Mouse (Mus musculus): ENCODE results near the gene Mcts2. TPM values are rescaled to one million over a fixed set of nuclear protein-coding genes. Genes with fewer than 3 reads are reported as not detected.

The Mcts2 gene
- polyA plus RNA-seq, 1 experiment: 4.4 TPM

GRCm38 (mm10) chr2:152696016-152696415, 9.2 kb downstream of the Mcts2 start:
- 86% methylated on average over 10 of the region's 10 CpGs for WGBS
- no peaks in the 10 kb centered on the region for H3K27me3 ChIP-seq (ENCODE audit: control insufficient read depth, insufficient read depth, low read length)
- no peak for TF ChIP-seq CTCF (IDR thresholded peaks at IDR 0.05; ENCODE audit: borderline replicate concordance, control insufficient read depth, extremely low read depth, insufficient read depth, low read length, poor library complexity)
- peaks cover 66% of the 10 kb centered on the region for H3K36me3 ChIP-seq (ENCODE audit: control insufficient read depth, insufficient read depth, low read length)
- H3K27ac ChIP-seq (ENCODE audit: control insufficient read depth, insufficient read depth, low read length): no peak overlapping the region
- no peak for DNase-seq
- no peak overlapping the region for H3K4me3 ChIP-seq (ENCODE audit: control insufficient read depth, insufficient read depth, low read length)
- 0 out of 2 replicates have a peak, but pooled peaks cover 2% of the 10 kb centered on the region for H3K4me1 ChIP-seq (replicated peaks; ENCODE audit: control insufficient read depth, insufficient read depth, low read length)

DNA sequence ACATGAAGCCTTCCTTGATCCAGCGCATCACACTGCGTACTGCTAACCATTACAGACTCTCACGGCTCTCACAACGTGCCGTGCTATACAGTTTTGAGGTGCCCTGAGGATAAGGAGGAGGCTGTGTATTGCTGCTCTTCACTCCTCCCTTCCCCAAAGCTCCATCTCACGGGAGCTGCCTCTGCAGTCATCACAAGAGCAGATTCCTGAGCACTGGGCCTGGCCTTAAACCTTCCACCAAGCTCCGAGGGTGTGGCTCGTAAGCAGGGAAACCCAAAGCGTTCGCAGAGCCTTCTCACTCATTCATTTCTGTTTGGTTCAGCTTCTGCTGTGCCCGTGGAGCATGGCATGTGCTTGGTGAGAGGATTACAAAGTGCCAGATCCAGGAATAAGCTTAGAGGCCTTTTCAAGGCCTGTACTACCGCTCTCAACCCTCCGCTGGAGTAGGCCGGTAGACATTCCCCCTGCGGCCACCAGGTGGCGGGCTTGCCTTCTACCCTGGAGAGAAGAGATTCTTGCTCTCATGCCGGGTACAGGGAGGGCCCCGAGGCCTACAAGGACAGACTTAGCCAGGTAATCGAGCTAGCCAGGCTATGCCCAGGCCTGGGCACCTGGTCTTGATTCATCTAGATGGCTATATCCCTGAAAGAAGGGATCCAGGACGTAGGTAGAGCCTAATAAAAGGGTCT, 9.8 kb downstream of the Mcts2 start:
- Histone ChIP-seq H3K36me3 (ENCODE audit: control insufficient read depth, insufficient read depth, low read length) (peaks cover 72% of the 10 kb centered on the region), H3K27me3 (ENCODE audit: control insufficient read depth, insufficient read depth, low read length) (no peaks in the 10 kb centered on the region), H3K4me3 (ENCODE audit: control insufficient read depth, insufficient read depth, low read length) (no peak overlapping the region), H3K27ac (ENCODE audit: control insufficient read depth, insufficient read depth, low read length) (no peak overlapping the region; the same call in 1 of the 2 replicates), H3K4me1 (replicated peaks; ENCODE audit: control insufficient read depth, insufficient read depth, low read length) (0 out of 2 replicates have a peak, but pooled peaks cover 2% of the 10 kb centered on the region)
- peak; percentile 96 for TF ChIP-seq CTCF (IDR thresholded peaks at IDR 0.05; ENCODE audit: borderline replicate concordance, control insufficient read depth, extremely low read depth, insufficient read depth, low read length, poor library complexity)
- no peak for TF ChIP-seq POLR2A (IDR thresholded peaks at IDR 0.05; ENCODE audit: control insufficient read depth, extremely low read depth, insufficient read depth, low read length, poor library complexity)
- DNase-seq: peak; percentile 92
- 57% methylated on average over 20 of the region's 20 CpGs for WGBS

- 95% methylated on average over 10 of the region's 10 CpGs for WGBS
- Histone ChIP-seq H3K27me3 (ENCODE audit: control insufficient read depth, insufficient read depth, low read length) (no peaks in the 10 kb centered on the region), H3K4me3 (ENCODE audit: control insufficient read depth, insufficient read depth, low read length) (no peak overlapping the region), H3K27ac (ENCODE audit: control insufficient read depth, insufficient read depth, low read length) (no peak overlapping the region), H3K4me1 (replicated peaks; ENCODE audit: control insufficient read depth, insufficient read depth, low read length) (no peaks in the 10 kb centered on the region), H3K36me3 (ENCODE audit: control insufficient read depth, insufficient read depth, low read length) (peaks cover 89% of the 10 kb centered on the region)
- TF ChIP-seq CTCF (IDR thresholded peaks at IDR 0.05; ENCODE audit: borderline replicate concordance, control insufficient read depth, extremely low read depth, insufficient read depth, low read length, poor library complexity): no peak
- TF ChIP-seq POLR2A (IDR thresholded peaks at IDR 0.05; ENCODE audit: control insufficient read depth, extremely low read depth, insufficient read depth, low read length, poor library complexity): no peak
- DNase-seq: no peak
Measured at GRCm38 (mm10) chr2:152700138-152700537, 13.3 kb downstream of the Mcts2 start.

DNA sequence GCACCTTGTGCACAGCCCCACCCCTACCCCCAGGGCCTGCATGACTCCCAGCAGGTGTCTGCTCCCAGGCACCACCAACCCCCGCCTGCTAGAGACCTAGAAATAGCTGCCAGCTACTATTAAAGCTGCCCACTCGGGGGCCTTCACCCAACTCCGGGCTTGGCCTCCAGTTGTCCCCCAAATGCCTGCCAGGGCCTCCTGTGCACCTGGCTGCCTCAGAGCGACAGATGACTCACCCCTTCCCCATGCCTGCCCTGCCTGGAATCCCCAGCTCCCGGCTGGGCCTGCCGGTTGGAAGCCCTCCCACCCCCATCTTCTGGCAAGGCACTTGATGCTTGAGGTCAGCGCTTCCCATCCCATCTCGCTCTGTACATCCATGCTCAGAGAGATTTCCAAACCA, 13.9 kb downstream of the Mcts2 start:
- no peak for DNase-seq
- H3K4me1 ChIP-seq (replicated peaks; ENCODE audit: control insufficient read depth, insufficient read depth, low read length): no peaks in the 10 kb centered on the region
- H3K4me3 ChIP-seq (ENCODE audit: control insufficient read depth, insufficient read depth, low read length): no peak overlapping the region
- H3K27me3 ChIP-seq (ENCODE audit: control insufficient read depth, insufficient read depth, low read length): no peaks in the 10 kb centered on the region
- peaks cover 89% of the 10 kb centered on the region for H3K36me3 ChIP-seq (ENCODE audit: control insufficient read depth, insufficient read depth, low read length)
- TF ChIP-seq CTCF (IDR thresholded peaks at IDR 0.05; ENCODE audit: borderline replicate concordance, control insufficient read depth, extremely low read depth, insufficient read depth, low read length, poor library complexity) (no peak), POLR2A (IDR thresholded peaks at IDR 0.05; ENCODE audit: control insufficient read depth, extremely low read depth, insufficient read depth, low read length, poor library complexity) (no peak)
- no peak overlapping the region for H3K27ac ChIP-seq (ENCODE audit: control insufficient read depth, insufficient read depth, low read length)
- 95% methylated on average over 8 of the region's 8 CpGs for WGBS

GRCm38 (mm10) chr2:152703596-152704255, 16.9 kb downstream of the Mcts2 start:
- no peak overlapping the region for H3K27ac ChIP-seq (ENCODE audit: control insufficient read depth, insufficient read depth, low read length)
- no peaks in the 10 kb centered on the region for H3K4me1 ChIP-seq (replicated peaks; ENCODE audit: control insufficient read depth, insufficient read depth, low read length)
- 95% methylated on average over 21 of the region's 21 CpGs for WGBS
- no peak for TF ChIP-seq POLR2A (IDR thresholded peaks at IDR 0.05; ENCODE audit: control insufficient read depth, extremely low read depth, insufficient read depth, low read length, poor library complexity)
- TF ChIP-seq CTCF (IDR thresholded peaks at IDR 0.05; ENCODE audit: borderline replicate concordance, control insufficient read depth, extremely low read depth, insufficient read depth, low read length, poor library complexity): no peak
- no peaks in the 10 kb centered on the region for H3K27me3 ChIP-seq (ENCODE audit: control insufficient read depth, insufficient read depth, low read length)
- H3K36me3 ChIP-seq (ENCODE audit: control insufficient read depth, insufficient read depth, low read length): peaks cover 95% of the 10 kb centered on the region
- H3K4me3 ChIP-seq (ENCODE audit: control insufficient read depth, insufficient read depth, low read length): no peak overlapping the region
- no peak for DNase-seq

DNA sequence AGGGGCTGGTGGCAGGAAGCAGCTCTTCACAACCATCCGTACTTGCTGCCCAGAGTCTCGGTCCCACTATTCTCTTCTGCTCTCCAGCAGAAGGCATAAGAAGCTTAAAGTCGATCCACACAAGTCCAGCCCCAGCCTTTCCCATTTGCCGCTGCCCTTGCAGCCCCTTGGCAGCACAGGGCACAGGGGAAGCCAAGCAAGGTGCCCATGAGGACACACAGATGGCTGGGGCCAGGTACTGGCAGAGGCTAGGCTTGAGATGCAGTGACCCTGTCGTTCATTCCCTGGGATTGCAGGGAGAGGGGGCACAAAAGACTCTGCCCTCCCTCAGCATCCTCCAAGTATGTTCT, 17.4 kb downstream of the Mcts2 start:
- Histone ChIP-seq H3K27me3 (ENCODE audit: control insufficient read depth, insufficient read depth, low read length) (no peaks in the 10 kb centered on the region), H3K36me3 (ENCODE audit: control insufficient read depth, insufficient read depth, low read length) (peaks cover 90% of the 10 kb centered on the region), H3K27ac (ENCODE audit: control insufficient read depth, insufficient read depth, low read length) (no peak overlapping the region), H3K4me1 (replicated peaks; ENCODE audit: control insufficient read depth, insufficient read depth, low read length) (no peaks in the 10 kb centered on the region), H3K4me3 (ENCODE audit: control insufficient read depth, insufficient read depth, low read length) (no peak overlapping the region)
- 91% methylated on average over 5 of the region's 5 CpGs for WGBS
- DNase-seq: no peak
- no peak for TF ChIP-seq POLR2A (IDR thresholded peaks at IDR 0.05; ENCODE audit: control insufficient read depth, extremely low read depth, insufficient read depth, low read length, poor library complexity)
- no peak for TF ChIP-seq CTCF (IDR thresholded peaks at IDR 0.05; ENCODE audit: borderline replicate concordance, control insufficient read depth, extremely low read depth, insufficient read depth, low read length, poor library complexity)

All from thymus, adult 2 months (tissue).